Mouse (Mus musculus) MEL (cell line): ENCODE measurements around the gene Gpam.

Experiments used
- CTCF ChIP-seq, 3 experiments: IDR thresholded peaks in 2 of 3; conservative IDR thresholded peaks in 1 of 3; 2 replicates each; pipeline ENCODE4 v1.5.1; 2011 to 2012; ENCODE audit warnings: low read length in 3 of 3, low read depth in 2 of 3, mild to moderate bottlenecking in 2 of 3, improper control_type of control experiment in 1 of 3, inconsistent platforms in 1 of 3, mixed read lengths in 1 of 3, moderate library complexity in 1 of 3; ENCODE audit not compliant: control insufficient read depth in 1 of 3, insufficient read depth in 1 of 3, poor library complexity in 1 of 3, severe bottlenecking in 1 of 3
- NELFE ChIP-seq: IDR thresholded peaks from 2 replicates; pipeline ENCODE4 v1.6.1; 2011; ENCODE audit warnings: low read depth, low read length, improper control_type of control experiment
- SMC3 ChIP-seq: IDR thresholded peaks from 2 replicates; pipeline ENCODE4 v1.6.1; 2011; ENCODE audit warnings: low read depth, low read length, improper control_type of control experiment
- TCF12 ChIP-seq: IDR thresholded peaks from 2 replicates; pipeline ENCODE4 v1.6.1; 2014; ENCODE audit warnings: low read depth, mild to moderate bottlenecking, inconsistent platforms, low read length, improper control_type of control experiment, moderate library complexity
- ZKSCAN1 ChIP-seq: IDR thresholded peaks from 2 replicates; pipeline ENCODE4 v1.6.1; 2012; ENCODE audit warnings: low read depth, mild to moderate bottlenecking, inconsistent platforms, low read length, improper control_type of control experiment, moderate library complexity

DNA sequence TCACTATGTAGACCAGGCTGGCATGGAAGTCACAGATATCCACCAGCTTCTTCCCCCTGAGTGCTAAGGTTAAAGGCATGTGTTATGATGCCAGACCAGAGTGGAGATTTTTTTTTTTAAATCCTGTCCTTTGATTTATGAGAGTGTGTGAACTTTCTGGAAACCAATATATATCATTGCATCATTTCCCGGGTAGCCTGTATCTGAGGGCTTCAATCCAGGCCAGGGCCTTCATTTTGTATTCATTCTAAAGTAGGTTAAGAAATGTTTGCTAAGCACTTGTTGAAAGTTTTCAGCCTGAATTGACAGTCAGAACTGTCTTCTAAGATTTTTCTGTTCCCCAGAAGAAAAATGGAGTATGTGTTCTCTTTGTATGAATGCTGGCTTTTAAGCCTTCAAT, 44.5 kb upstream of the Gpam start:
- TF ChIP-seq SMC3 (no peak), CTCF (IDR thresholded peaks at IDR 0.05 in 2 of 3, conservative IDR thresholded peaks at IDR 0.05 in 1 of 3; ENCODE audit: control insufficient read depth in 1 of 3, insufficient read depth in 1 of 3, low read depth in 2 of 3, low read length in 3 of 3, poor library complexity in 1 of 3, severe bottlenecking in 1 of 3) (no peak), TCF12 (no peak), NELFE (no peak), ZKSCAN1 (no peak)
